Mouse (Mus musculus): Measurements from ENCODE around the gene Stx5a. TPM values are rescaled to one million over a fixed set of nuclear protein-coding genes. Genes with fewer than 3 reads are reported as not detected.

The Stx5a gene
- polyA plus RNA-seq, 1 experiment from 2014 or later: 36.3 TPM

- no peak for TF ChIP-seq CTCF (IDR thresholded peaks at IDR 0.05; ENCODE audit: low read depth)
- no peak for TF ChIP-seq EP300 (IDR thresholded peaks at IDR 0.05; ENCODE audit: low read depth)
- Histone ChIP-seq H3K4me3 (ENCODE audit: low read depth, low read length) (no peak overlapping the region), H3K27me3 (ENCODE audit: insufficient read depth, low read length) (no peaks in the 10 kb centered on the region), H3K9me3 (ENCODE audit: low read length) (no peaks in the 10 kb centered on the region), H3K27ac (ENCODE audit: low read depth) (no peak overlapping the region), H3K4me1 (ENCODE audit: insufficient read depth) (peaks cover 15% of the 10 kb centered on the region), H3K4me2 (ENCODE audit: low read depth, low read length) (no peak overlapping the region), H3K9ac (replicated peaks) (no peak overlapping the region), H3K36me3 (replicated peaks; ENCODE audit: insufficient read depth, low read length) (peaks cover 67% of the 10 kb centered on the region)
- ATAC-seq: no peak
- no peak for DNase-seq
- WGBS (ENCODE audit: insufficient replicate concordance): 86% methylated on average over 1 of the region's 1 CpGs
Measured at GRCm38 (mm10) chr19:8745382-8745781, 4.2 kb downstream of the Stx5a start.

GRCm38 (mm10) chr19:8747368-8747767, 6.2 kb downstream of the Stx5a start:
- Histone ChIP-seq H3K27me3 (ENCODE audit: insufficient read depth, low read length) (no peaks in the 10 kb centered on the region), H3K27ac (ENCODE audit: low read depth) (no peak overlapping the region), H3K4me1 (ENCODE audit: insufficient read depth) (peaks cover 8% of the 10 kb centered on the region; the same call in 1 of the 2 replicates), H3K36me3 (replicated peaks; ENCODE audit: insufficient read depth, low read length) (peaks cover 81% of the 10 kb centered on the region), H3K4me3 (ENCODE audit: low read depth, low read length) (no peak overlapping the region), H3K9ac (replicated peaks) (no peak overlapping the region), H3K4me2 (ENCODE audit: low read depth, low read length) (no peak overlapping the region), H3K9me3 (ENCODE audit: low read length) (no peaks in the 10 kb centered on the region)
- WGBS (ENCODE audit: insufficient replicate concordance): 63% methylated on average over 2 of the region's 2 CpGs
- ATAC-seq (peak; percentile 31; the same call in 1 of the 2 replicates), DNase-seq (no peak)
- TF ChIP-seq CTCF (IDR thresholded peaks at IDR 0.05; ENCODE audit: low read depth) (peak; percentile 63), EP300 (IDR thresholded peaks at IDR 0.05; ENCODE audit: low read depth) (no peak)

DNA sequence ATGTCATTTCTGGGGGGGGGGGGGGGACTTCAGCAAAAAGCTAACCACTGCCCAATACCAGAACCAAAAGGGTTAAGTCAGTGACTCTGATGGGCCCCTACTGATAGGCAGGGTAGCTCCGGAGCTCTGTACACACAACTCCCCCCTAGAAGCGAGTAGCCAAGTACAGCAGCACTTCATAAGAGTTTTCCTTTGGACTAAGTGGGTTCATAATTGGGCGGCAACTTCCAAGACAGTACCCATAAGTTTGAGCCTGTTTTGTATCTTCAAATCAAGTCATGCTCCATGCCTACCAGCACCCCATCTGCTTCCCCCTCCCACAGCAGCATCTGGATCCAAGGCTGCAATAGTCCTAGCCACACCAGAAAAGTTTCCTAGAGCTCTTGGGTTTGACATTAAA, 14.4 kb downstream of the Stx5a start:
- peak overlapping the region; percentile 97 for H3K9ac ChIP-seq (replicated peaks)
- H3K27ac ChIP-seq (ENCODE audit: low read depth): no peak overlapping the region; the same call in 1 of the 2 replicates
- H3K36me3 ChIP-seq (replicated peaks; ENCODE audit: insufficient read depth, low read length): peaks cover 44% of the 10 kb centered on the region

GRCm38 (mm10) chr19:8756635-8757387, 15.6 kb downstream of the Stx5a start, which contains the start of gene Nxf1:
Gene Nxf1, plus strand, starts transcription at chr19:8757073.
- H3K27me3 ChIP-seq (ENCODE audit: insufficient read depth, low read length): no peaks in the 10 kb centered on the region
- H3K4me1 ChIP-seq (ENCODE audit: insufficient read depth): peaks cover 27% of the 10 kb centered on the region
- peak within 1 kb of the TSS; percentile 94 for H3K4me3 ChIP-seq (ENCODE audit: low read depth, low read length)
- peak within 1 kb of the TSS; percentile 94 for H3K27ac ChIP-seq (ENCODE audit: low read depth)
- TF ChIP-seq CTCF (IDR thresholded peaks at IDR 0.05; ENCODE audit: low read depth): no peak
- no peak for TF ChIP-seq EP300 (IDR thresholded peaks at IDR 0.05; ENCODE audit: low read depth)
- H3K9me3 ChIP-seq (ENCODE audit: low read length): no peaks in the 10 kb centered on the region
- peak within 1 kb of the TSS; percentile 97 for H3K9ac ChIP-seq (replicated peaks)
- ATAC-seq (peak; percentile 96), DNase-seq (peak; percentile 97)
- H3K4me2 ChIP-seq (ENCODE audit: low read depth, low read length): peak within 1 kb of the TSS; percentile 86
- WGBS (ENCODE audit: insufficient replicate concordance): under 1% methylated on average over 71 of the region's 75 CpGs
- peaks cover 34% of the 10 kb centered on the region for H3K36me3 ChIP-seq (replicated peaks; ENCODE audit: insufficient read depth, low read length)

More for the DNA sequence above, 14.4 kb downstream of the Stx5a start:
- DNase-seq (no peak), ATAC-seq (no peak)
- no peaks in the 10 kb centered on the region for H3K9me3 ChIP-seq (ENCODE audit: low read length)
- 0 out of 2 replicates have a peak overlapping the region, but pooled peaks have one; percentile 94 for H3K4me3 ChIP-seq (ENCODE audit: low read depth, low read length)
- TF ChIP-seq EP300 (IDR thresholded peaks at IDR 0.05; ENCODE audit: low read depth) (no peak), CTCF (IDR thresholded peaks at IDR 0.05; ENCODE audit: low read depth) (no peak)
- peak overlapping the region; percentile 86 for H3K4me2 ChIP-seq (ENCODE audit: low read depth, low read length)
- no peaks in the 10 kb centered on the region for H3K27me3 ChIP-seq (ENCODE audit: insufficient read depth, low read length)
- H3K4me1 ChIP-seq (ENCODE audit: insufficient read depth): peaks cover 27% of the 10 kb centered on the region
- WGBS (ENCODE audit: insufficient replicate concordance): 53% methylated on average over 3 of the region's 3 CpGs

- Histone ChIP-seq H3K36me3 (replicated peaks; ENCODE audit: insufficient read depth, low read length) (peaks cover 34% of the 10 kb centered on the region), H3K4me2 (ENCODE audit: low read depth, low read length) (peak overlapping the region; percentile 86)
Measured at GRCm38 (mm10) chr19:8757471-8757998, 16.3 kb downstream of the Stx5a start.

DNA sequence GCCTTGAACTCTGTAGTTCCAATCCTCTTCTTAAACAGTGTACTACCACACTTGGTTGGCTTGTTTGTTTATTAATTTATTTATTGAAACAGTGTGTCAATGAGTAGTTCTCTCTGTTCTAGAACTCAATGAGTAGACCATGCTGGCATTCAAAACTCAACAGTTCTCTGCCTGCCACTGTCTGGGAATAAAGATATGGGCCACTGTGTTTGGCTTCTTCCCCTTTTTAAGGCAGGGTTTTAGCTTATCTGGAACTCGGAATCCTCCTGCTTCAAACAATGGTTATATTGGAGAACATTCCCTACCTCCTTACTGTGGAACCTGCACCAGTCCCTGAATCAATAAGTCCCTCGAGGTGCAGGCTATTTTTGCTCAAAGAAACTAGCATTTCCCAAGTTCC, 17.7 kb downstream of the Stx5a start:
- WGBS (ENCODE audit: insufficient replicate concordance): 43% methylated on average over 2 of the region's 2 CpGs
- H3K27ac ChIP-seq (ENCODE audit: low read depth): 0 out of 2 replicates have a peak overlapping the region, but pooled peaks have one; percentile 5

More at GRCm38 (mm10) chr19:8757471-8757998, 16.3 kb downstream of the Stx5a start:
- Histone ChIP-seq H3K9me3 (ENCODE audit: low read length) (no peaks in the 10 kb centered on the region), H3K9ac (replicated peaks) (peak overlapping the region; percentile 97), H3K27me3 (ENCODE audit: insufficient read depth, low read length) (no peaks in the 10 kb centered on the region), H3K4me3 (ENCODE audit: low read depth, low read length) (peak overlapping the region; percentile 94), H3K4me1 (ENCODE audit: insufficient read depth) (peaks cover 27% of the 10 kb centered on the region), H3K27ac (ENCODE audit: low read depth) (peak overlapping the region; percentile 94)
- WGBS (ENCODE audit: insufficient replicate concordance): 2% methylated on average over 14 of the region's 14 CpGs
- ATAC-seq (no peak), DNase-seq (no peak)
- TF ChIP-seq EP300 (IDR thresholded peaks at IDR 0.05; ENCODE audit: low read depth) (no peak), CTCF (IDR thresholded peaks at IDR 0.05; ENCODE audit: low read depth) (no peak)

More for the DNA sequence above, 17.7 kb downstream of the Stx5a start:
- H3K4me3 ChIP-seq (ENCODE audit: low read depth, low read length): peak overlapping the region; percentile 94; the same call in 1 of the 2 replicates
- ATAC-seq (no peak), DNase-seq (no peak)
- H3K9ac ChIP-seq (replicated peaks): peak overlapping the region; percentile 97; the same call in 1 of the 2 replicates
- peaks cover 27% of the 10 kb centered on the region for H3K4me1 ChIP-seq (ENCODE audit: insufficient read depth)
- no peaks in the 10 kb centered on the region for H3K27me3 ChIP-seq (ENCODE audit: insufficient read depth, low read length)
- H3K4me2 ChIP-seq (ENCODE audit: low read depth, low read length): peak overlapping the region; percentile 86
- TF ChIP-seq CTCF (IDR thresholded peaks at IDR 0.05; ENCODE audit: low read depth): no peak
- no peak for TF ChIP-seq EP300 (IDR thresholded peaks at IDR 0.05; ENCODE audit: low read depth)
- no peaks in the 10 kb centered on the region for H3K9me3 ChIP-seq (ENCODE audit: low read length)
- peaks cover 36% of the 10 kb centered on the region for H3K36me3 ChIP-seq (replicated peaks; ENCODE audit: insufficient read depth, low read length)

All from liver, postnatal 0 days (tissue).